In genomic region chr5:49356381-49356780, GRCm38 (mm10) we compare ENCODE assay signal across 20 mouse cellular contexts.
"Had no signal": no experiment of that assay in that cellular context is flagged by ENCODE, and none has a peak within 500 bp of the region (broad histone marks: within the 10 kb centered on the region; RNA-seq: fewer than 3 reads in every experiment).

No protein-coding gene starts in this region.

- H3K36me3 ChIP-seq: limb, embryonic 12.5 days; limb, embryonic 15.5 days; midbrain, embryonic 12.5 days; stomach, embryonic 15.5 days had no signal

- DNase-seq: kidney, adult 18-20 months; kidney, adult 9 months; kidney, postnatal 14 days; kidney, postnatal 4 days; left cerebral cortex, postnatal 4 days; liver, postnatal 0 days; lung, embryonic 14.5 days; retina, postnatal 1 day; right cerebral cortex, postnatal 25 days; spleen, adult 18-20 months; thymus, postnatal 25 days had no signal

- H3K4me3 ChIP-seq: limb, embryonic 12.5 days; limb, embryonic 15.5 days; megakaryocyte, embryonic 14.5 days; midbrain, embryonic 12.5 days; stomach, embryonic 15.5 days had no signal

- H3K9ac ChIP-seq: limb, embryonic 12.5 days; limb, embryonic 15.5 days; liver, embryonic 14.5 days; liver, postnatal 0 days; lung, embryonic 14.5 days; midbrain, embryonic 12.5 days; stomach, embryonic 15.5 days had no signal

- H3K4me2 ChIP-seq: limb, embryonic 12.5 days; limb, embryonic 15.5 days; liver, embryonic 11.5 days; lung, embryonic 14.5 days; midbrain, embryonic 12.5 days; stomach, embryonic 15.5 days had no signal

- H3K4me1 ChIP-seq: limb, embryonic 12.5 days; limb, embryonic 15.5 days; megakaryocyte, embryonic 14.5 days; midbrain, embryonic 12.5 days; stomach, embryonic 15.5 days had no signal

- H3K27me3 ChIP-seq: limb, embryonic 12.5 days; limb, embryonic 15.5 days; megakaryocyte, embryonic 14.5 days; midbrain, embryonic 12.5 days; stomach, embryonic 15.5 days had no signal

- ATAC-seq: intestine, embryonic 16.5 days; liver, postnatal 0 days; lung, postnatal 0 days had no signal

- H3K27ac ChIP-seq: limb, embryonic 12.5 days; limb, embryonic 15.5 days; liver, embryonic 14.5 days; midbrain, embryonic 12.5 days; stomach, embryonic 15.5 days had no signal

- H3K9me3 ChIP-seq: limb, embryonic 12.5 days; limb, embryonic 15.5 days; midbrain, embryonic 12.5 days; stomach, embryonic 15.5 days had no signal
